Mouse (Mus musculus) brown adipose tissue, adult 24 weeks (tissue): ENCODE results near the gene Xbp1. TPM values are rescaled to one million over a fixed set of nuclear protein-coding genes. Genes with fewer than 3 reads are reported as not detected.
A peak's percentile ranks its signal among the peaks of the same experiment; 100 is the strongest.
"Not testable (repeated sequence)": the region's sequence is repeated elsewhere in the genome, so short reads cannot be mapped to it uniquely, and the experiment has no call there.

Source experiments
- H3K27ac ChIP-seq: fragments of 200-500 bp; replicated peaks from 2 replicates; pipeline ENCODE4 v1.5.1; 2012; ENCODE audit warnings: low read depth, mild to moderate bottlenecking, low read length
- H3K4me1 ChIP-seq: fragments of 200-500 bp; 2 replicates; pipeline ENCODE4 v1.6.1; 2012; ENCODE audit warnings: low read length, mixed read lengths; ENCODE audit not compliant: control insufficient read depth, insufficient read depth, insufficient read length
- H3K4me3 ChIP-seq: fragments of 200-500 bp; 2 replicates; pipeline ENCODE4 v1.5.1; 2012; ENCODE audit warnings: low read depth, mild to moderate bottlenecking, low read length, moderate library complexity; ENCODE audit not compliant: insufficient read depth
- polyA plus RNA-seq: library from polyadenylated mRNA; stranded (reverse); fragments of >200 nt; gene quantifications from 2 replicates; pipeline ENCODE4 v1.2.4, GENCODE M21; 2012; ENCODE audit not compliant: missing spikeins, insufficient read depth, insufficient read length

The Xbp1 gene
- polyA plus RNA-seq, 1 experiment = 47.1 TPM

GRCm38 (mm10) chr11:5496559-5497248, 23.8 kb upstream of the Xbp1 start:
- Histone ChIP-seq H3K27ac (no peak overlapping the region), H3K4me3 (no peak overlapping the region), H3K4me1 (peaks cover 2% of the 10 kb centered on the region; the same call in 1 of the 2 replicates)

- Histone ChIP-seq H3K4me3 (no peak overlapping the region), H3K27ac (peak overlapping the region; percentile 9), H3K4me1 (peaks cover 4% of the 10 kb centered on the region; the same call in 1 of the 2 replicates)
These were observed 22.0 kb upstream of the Xbp1 start for GRCm38 (mm10) chr11:5498422-5498821.

GRCm38 (mm10) chr11:5498931-5499661, 21.4 kb upstream of the Xbp1 start:
- H3K27ac ChIP-seq = peak overlapping the region; percentile 9
- H3K4me3 ChIP-seq = no peak overlapping the region

GRCm38 (mm10) chr11:5499961-5500644, 20.4 kb upstream of the Xbp1 start:
- no peak overlapping the region for H3K27ac ChIP-seq
- peaks cover 4% of the 10 kb centered on the region; the same call in 1 of the 2 replicates for H3K4me1 ChIP-seq
- no peak overlapping the region for H3K4me3 ChIP-seq

More at GRCm38 (mm10) chr11:5498931-5499661, 21.4 kb upstream of the Xbp1 start:
- peaks cover 4% of the 10 kb centered on the region; the same call in 1 of the 2 replicates for H3K4me1 ChIP-seq

GRCm38 (mm10) chr11:5500903-5501741, 19.3 kb upstream of the Xbp1 start:
- peaks cover 4% of the 10 kb centered on the region; the same call in 1 of the 2 replicates for H3K4me1 ChIP-seq
- H3K4me3 ChIP-seq = no peak overlapping the region
- H3K27ac ChIP-seq = no peak overlapping the region

GRCm38 (mm10) chr11:5502351-5503051, 18.0 kb upstream of the Xbp1 start:
- peaks cover 4% of the 10 kb centered on the region; the same call in 1 of the 2 replicates for H3K4me1 ChIP-seq
- H3K4me3 ChIP-seq = no peak overlapping the region
- peak overlapping the region; percentile 17; the same call in 1 of the 2 replicates for H3K27ac ChIP-seq

- H3K4me1 ChIP-seq = peaks cover 4% of the 10 kb centered on the region
- peak overlapping the region; percentile 47 for H3K4me3 ChIP-seq
- peak overlapping the region; percentile 68 for H3K27ac ChIP-seq
These were observed 14.4 kb upstream of the Xbp1 start for GRCm38 (mm10) chr11:5505856-5506575.

GRCm38 (mm10) chr11:5509215-5510098, 11.0 kb upstream of the Xbp1 start:
- Histone ChIP-seq H3K27ac (peak overlapping the region; percentile 39), H3K4me3 (no peak overlapping the region), H3K4me1 (peaks cover 3% of the 10 kb centered on the region; the same call in 1 of the 2 replicates)

- H3K4me3 ChIP-seq = no peak overlapping the region
- H3K27ac ChIP-seq = peak overlapping the region; percentile 39
- H3K4me1 ChIP-seq = peaks cover 3% of the 10 kb centered on the region; the same call in 1 of the 2 replicates
These were observed 10.4 kb upstream of the Xbp1 start for GRCm38 (mm10) chr11:5510099-5510391.

- H3K4me3 ChIP-seq, H3K4me1 ChIP-seq: not testable (repeated sequence)
- H3K27ac ChIP-seq = peak overlapping the region; percentile 39; the same call in 1 of the 2 replicates
These were observed 9.8 kb upstream of the Xbp1 start for GRCm38 (mm10) chr11:5510686-5511085.

- peak overlapping the region; percentile 57 for H3K27ac ChIP-seq
- H3K4me1 ChIP-seq = peaks cover 3% of the 10 kb centered on the region; the same call in 1 of the 2 replicates
- H3K4me3 ChIP-seq = no peak overlapping the region
These were observed 8.2 kb upstream of the Xbp1 start for GRCm38 (mm10) chr11:5512099-5512725.

GRCm38 (mm10) chr11:5512961-5513360, 7.5 kb upstream of the Xbp1 start:
- no peak overlapping the region for H3K4me3 ChIP-seq
- no peak overlapping the region for H3K27ac ChIP-seq
- peaks cover 3% of the 10 kb centered on the region; the same call in 1 of the 2 replicates for H3K4me1 ChIP-seq
